Mouse (Mus musculus): ENCODE data around the gene A630095N17Rik. TPM values are rescaled to one million over a fixed set of nuclear protein-coding genes. Genes with fewer than 3 reads are reported as not detected.

A630095N17Rik gene
- total and polyA plus RNA-seq, 2 experiments from 2014 or later, result 0.34 TPM; not detected in 1

DNA sequence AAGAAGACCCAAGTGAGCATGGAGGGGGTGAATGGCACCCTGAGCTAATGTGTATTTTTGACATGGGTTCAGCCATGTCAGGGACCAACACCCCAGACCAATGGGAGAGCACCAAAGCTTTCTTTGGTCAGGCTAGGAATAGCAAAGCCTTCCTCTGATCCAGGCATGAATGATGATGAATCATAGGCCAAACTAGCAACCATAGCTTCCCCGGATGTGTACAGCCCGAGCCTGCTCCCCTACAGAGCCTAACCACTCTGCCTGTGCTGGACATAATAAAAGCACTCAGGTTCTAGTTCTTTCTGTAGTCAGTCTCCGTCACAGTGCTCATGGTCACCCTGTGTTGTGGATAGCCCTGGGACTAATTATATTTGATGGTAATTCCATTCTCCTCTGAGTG, 10.4 kb downstream of the A630095N17Rik start:
- WGBS, result 82% methylated on average over 3 of the region's 3 CpGs
- H3K9me3 ChIP-seq (ENCODE audit: low read length), result no peaks in the 10 kb centered on the region

DNA sequence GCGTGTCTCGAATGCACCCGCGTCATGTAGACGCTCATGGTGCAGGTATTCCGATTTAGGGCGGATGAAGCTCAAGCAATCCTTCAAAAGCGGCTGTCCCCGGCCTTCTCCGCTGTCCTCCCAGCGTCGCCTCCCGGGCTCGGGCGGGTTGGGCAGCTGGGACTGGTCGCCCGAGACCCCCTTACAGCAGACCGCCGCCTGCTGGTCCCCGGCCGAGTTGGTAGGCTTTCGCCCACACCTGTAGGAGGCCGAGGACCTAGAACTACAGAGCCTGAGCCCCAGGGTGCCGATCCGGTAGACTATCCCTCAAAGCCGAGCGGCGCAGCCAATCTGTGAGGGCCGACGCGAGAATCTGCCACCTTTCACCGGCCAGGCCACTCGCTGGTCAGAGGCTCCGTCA, 12.4 kb downstream of the A630095N17Rik start, which contains the start of gene Tuba4a:
TSS of gene Tuba4a (minus strand) at position 335 of the 400 bp plus-strand sequence.
- TF ChIP-seq CTCF (IDR thresholded peaks at IDR 0.05; ENCODE audit: low read depth), result no peak; the same call in 1 of the 2 replicates
- Histone ChIP-seq H3K27me3 (ENCODE audit: insufficient read depth, low read length) (peaks cover 20% of the 10 kb centered on the region), H3K4me3 (ENCODE audit: low read depth, low read length) (peak within 1 kb of the TSS; percentile 56), H3K4me1 (ENCODE audit: insufficient read depth) (peaks cover 4% of the 10 kb centered on the region), H3K36me3 (ENCODE audit: insufficient read depth) (peaks cover 14% of the 10 kb centered on the region), H3K4me2 (ENCODE audit: low read depth) (peak within 1 kb of the TSS; percentile 98), H3K27ac (ENCODE audit: low read depth, low read length) (no peak within 1 kb of the TSS), H3K9me3 (ENCODE audit: low read length) (no peaks in the 10 kb centered on the region), H3K9ac (peak within 1 kb of the TSS; percentile 64)
- ATAC-seq (peak; percentile 42), DNase-seq (no peak)
- under 1% methylated on average over 34 of the region's 34 CpGs for WGBS

More for the DNA sequence above, 10.4 kb downstream of the A630095N17Rik start:
- Histone ChIP-seq H3K4me1 (ENCODE audit: insufficient read depth) (peaks cover 4% of the 10 kb centered on the region), H3K9ac (no peak overlapping the region), H3K27ac (ENCODE audit: low read depth, low read length) (no peak overlapping the region), H3K4me2 (ENCODE audit: low read depth) (no peak overlapping the region), H3K27me3 (ENCODE audit: insufficient read depth, low read length) (peaks cover 20% of the 10 kb centered on the region), H3K4me3 (ENCODE audit: low read depth, low read length) (no peak overlapping the region), H3K36me3 (ENCODE audit: insufficient read depth) (no peaks in the 10 kb centered on the region)
- DNase-seq (no peak), ATAC-seq (no peak)
- no peak for TF ChIP-seq CTCF (IDR thresholded peaks at IDR 0.05; ENCODE audit: low read depth)

- under 1% methylated on average over 24 of the region's 24 CpGs for WGBS
These were observed 12.8 kb downstream of the A630095N17Rik start for GRCm38 (mm10) chr1:75219078-75219477.

GRCm38 (mm10) chr1:75218227-75219001, 13.5 kb downstream of the A630095N17Rik start:
- Histone ChIP-seq H3K4me2 (ENCODE audit: low read depth) (peak overlapping the region; percentile 98), H3K27me3 (ENCODE audit: insufficient read depth, low read length) (peaks cover 20% of the 10 kb centered on the region), H3K9me3 (ENCODE audit: low read length) (no peaks in the 10 kb centered on the region), H3K36me3 (ENCODE audit: insufficient read depth) (peaks cover 25% of the 10 kb centered on the region), H3K4me1 (ENCODE audit: insufficient read depth) (peaks cover 4% of the 10 kb centered on the region), H3K4me3 (ENCODE audit: low read depth, low read length) (peak overlapping the region; percentile 56), H3K27ac (ENCODE audit: low read depth, low read length) (no peak overlapping the region), H3K9ac (peak overlapping the region; percentile 64)
- DNase-seq (peak; percentile 46), ATAC-seq (peak; percentile 19)
- 3% methylated on average over 38 of the region's 38 CpGs for WGBS
- no peak for TF ChIP-seq CTCF (IDR thresholded peaks at IDR 0.05; ENCODE audit: low read depth)

More at GRCm38 (mm10) chr1:75219078-75219477, 12.8 kb downstream of the A630095N17Rik start:
- TF ChIP-seq CTCF (IDR thresholded peaks at IDR 0.05; ENCODE audit: low read depth), result peak; percentile 52
- H3K27ac ChIP-seq (ENCODE audit: low read depth, low read length), result no peak overlapping the region
- peaks cover 4% of the 10 kb centered on the region for H3K4me1 ChIP-seq (ENCODE audit: insufficient read depth)
- H3K27me3 ChIP-seq (ENCODE audit: insufficient read depth, low read length), result peaks cover 20% of the 10 kb centered on the region
- peaks cover 18% of the 10 kb centered on the region for H3K36me3 ChIP-seq (ENCODE audit: insufficient read depth)
- no peaks in the 10 kb centered on the region for H3K9me3 ChIP-seq (ENCODE audit: low read length)
- DNase-seq (peak; percentile 89), ATAC-seq (peak; percentile 94)
- peak overlapping the region; percentile 64 for H3K9ac ChIP-seq
- H3K4me2 ChIP-seq (ENCODE audit: low read depth), result peak overlapping the region; percentile 98
- peak overlapping the region; percentile 56 for H3K4me3 ChIP-seq (ENCODE audit: low read depth, low read length)

GRCm38 (mm10) chr1:75217893-75218226, 14.0 kb downstream of the A630095N17Rik start:
- Histone ChIP-seq H3K27me3 (ENCODE audit: insufficient read depth, low read length) (peaks cover 20% of the 10 kb centered on the region), H3K4me1 (ENCODE audit: insufficient read depth) (peaks cover 4% of the 10 kb centered on the region), H3K9ac (peak overlapping the region; percentile 64; the same call in 1 of the 2 replicates), H3K36me3 (ENCODE audit: insufficient read depth) (peaks cover 30% of the 10 kb centered on the region), H3K27ac (ENCODE audit: low read depth, low read length) (no peak overlapping the region), H3K4me2 (ENCODE audit: low read depth) (peak overlapping the region; percentile 98), H3K9me3 (ENCODE audit: low read length) (no peaks in the 10 kb centered on the region), H3K4me3 (ENCODE audit: low read depth, low read length) (peak overlapping the region; percentile 56)
- DNase-seq (no peak), ATAC-seq (no peak)
- no peak for TF ChIP-seq CTCF (IDR thresholded peaks at IDR 0.05; ENCODE audit: low read depth)
- 9% methylated on average over 6 of the region's 6 CpGs for WGBS

- Histone ChIP-seq H3K4me2 (ENCODE audit: low read depth) (no peak overlapping the region), H3K4me1 (ENCODE audit: insufficient read depth) (peaks cover 5% of the 10 kb centered on the region), H3K9me3 (ENCODE audit: low read length) (no peaks in the 10 kb centered on the region), H3K27me3 (ENCODE audit: insufficient read depth, low read length) (peaks cover 20% of the 10 kb centered on the region), H3K27ac (ENCODE audit: low read depth, low read length) (no peak overlapping the region), H3K36me3 (ENCODE audit: insufficient read depth) (peaks cover 36% of the 10 kb centered on the region), H3K9ac (no peak overlapping the region), H3K4me3 (ENCODE audit: low read depth, low read length) (no peak overlapping the region)
- no peak for ATAC-seq
- no peak for TF ChIP-seq CTCF (IDR thresholded peaks at IDR 0.05; ENCODE audit: low read depth)
- DNase-seq, result no peak
- 82% methylated on average over 13 of the region's 13 CpGs for WGBS
These were observed 14.9 kb downstream of the A630095N17Rik start for GRCm38 (mm10) chr1:75216797-75217585.

Data from forebrain, postnatal 0 days (tissue).